Mouse (Mus musculus) bone marrow, adult 2 months (tissue): ENCODE measurements around the gene Gm16181. TPM values are rescaled to one million over a fixed set of nuclear protein-coding genes. Genes with fewer than 3 reads are reported as not detected.

Experiments
- H3K27ac ChIP-seq: fragments of 200-500 bp; 2 replicates; pipeline ENCODE4 v1.5.1; 2012; ENCODE audit warnings: low read depth, mild to moderate bottlenecking, control low read depth, inconsistent platforms, low read length; ENCODE audit not compliant: control insufficient read depth, poor library complexity, insufficient read depth
- H3K4me1 ChIP-seq: fragments of 200-500 bp; 2 replicates; pipeline ENCODE4 v1.6.1; 2011; ENCODE audit warnings: low read length; ENCODE audit not compliant: control insufficient read depth, insufficient read depth
- H3K4me3 ChIP-seq: fragments of 200-500 bp; replicated peaks from 2 replicates; pipeline ENCODE3; 2011; ENCODE audit warnings: mild to moderate bottlenecking, low read depth, low read length, control low read depth; ENCODE audit not compliant: control insufficient read depth
- CTCF ChIP-seq: fragments of 200-500 bp; IDR thresholded peaks from 2 replicates; pipeline ENCODE4 v1.5.1; 2011; ENCODE audit warnings: low read length, control low read depth; ENCODE audit not compliant: control insufficient read depth, insufficient read depth
- POLR2A ChIP-seq: fragments of 200-500 bp; IDR thresholded peaks from 2 replicates; pipeline ENCODE4 v1.6.1; 2011; ENCODE audit warnings: low read depth, mild to moderate bottlenecking, control low read depth, low read length, borderline replicate concordance; ENCODE audit not compliant: control insufficient read depth
- WGBS: fragments of 180-500 bp; shearing (Covaris S2); methylation state at CpG from one replicate; pipeline ENCODE4 v1.1.7; 2018; 5-methylcytosine and 5-hydroxymethylcytosine counted together
- polyA plus RNA-seq: library from polyadenylated mRNA; stranded (reverse); fragments of >200 nt; gene quantifications from 2 replicates; pipeline ENCODE4 v1.2.4, GENCODE M21; 2011; ENCODE audit warnings: low replicate concordance; ENCODE audit not compliant: missing spikeins, insufficient read depth, insufficient read length

The Gm16181 gene
- polyA plus RNA-seq, 1 experiment, result not detected

DNA sequence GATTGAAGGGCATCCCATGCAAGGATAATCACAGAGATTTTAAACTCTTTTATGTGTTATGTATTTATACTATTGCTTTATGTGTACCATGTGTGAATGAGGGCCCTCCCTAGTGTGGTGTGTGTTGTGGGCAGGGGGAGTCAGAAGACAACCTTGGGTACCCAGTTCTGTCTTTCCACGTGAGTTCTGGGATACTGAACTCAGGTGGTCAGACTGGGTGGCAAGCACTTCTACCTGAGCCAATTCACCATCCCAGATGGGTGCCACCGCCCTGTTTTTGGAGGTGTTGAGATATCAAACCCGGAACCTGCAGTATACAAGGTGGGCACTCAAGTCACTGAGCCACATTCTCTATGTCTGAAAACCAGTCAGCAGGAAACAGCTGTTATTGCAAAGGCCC lies 51.6 kb downstream of the Gm16181 start:
- Histone ChIP-seq H3K4me3 (no peak overlapping the region), H3K27ac (no peak overlapping the region), H3K4me1 (peaks cover 1% of the 10 kb centered on the region; the same call in 1 of the 2 replicates)
- TF ChIP-seq POLR2A (no peak), CTCF (no peak)
- WGBS, result 80% methylated on average over 3 of the region's 3 CpGs

Other genes starting within 250 kb of the Gm16181 start
- 1.9 TPM in 1 of 2 replicates, not detected in the other for gene Hspa1a, start 248.7 kb upstream of the Gm16181 start, polyA plus RNA-seq
- gene Hspa1l, start 248.1 kb upstream of the Gm16181 start, polyA plus RNA-seq, result not detected in 2 replicates
- 70.0 and 84.5 TPM in 2 replicates for gene Lsm2, start 239.0 kb upstream of the Gm16181 start, polyA plus RNA-seq
- 117 and 158 TPM in 2 replicates for gene Vars, start 219.8 kb upstream of the Gm16181 start, polyA plus RNA-seq
- 0.77 and 1.2 TPM in 2 replicates for gene Vwa7, start 204.3 kb upstream of the Gm16181 start, polyA plus RNA-seq
- gene Sapcd1, start 192.8 kb upstream of the Gm16181 start, polyA plus RNA-seq, result 18.9 and 31.7 TPM in 2 replicates
- 12.1 and 17.2 TPM in 2 replicates for gene Msh5, start 174.1 kb upstream of the Gm16181 start, polyA plus RNA-seq
- 76.2 and 141 TPM in 2 replicates for gene Clic1, start 170.9 kb upstream of the Gm16181 start, polyA plus RNA-seq
- 12.5 and 15.2 TPM in 2 replicates for gene Ddah2, start 161.8 kb upstream of the Gm16181 start, polyA plus RNA-seq
- gene Ly6g6c, start 155.4 kb upstream of the Gm16181 start, polyA plus RNA-seq, result 1.6 and 1.7 TPM in 2 replicates
- 16.5 and 35.6 TPM in 2 replicates for gene Mpig6b, start 154.7 kb upstream of the Gm16181 start, polyA plus RNA-seq
- 1.3 TPM in 1 of 2 replicates, not detected in the other for gene Ly6g6e, start 143.9 kb upstream of the Gm16181 start, polyA plus RNA-seq
- 9.2 and 26.2 TPM in 2 replicates for gene Ly6g6d, start 142.8 kb upstream of the Gm16181 start, polyA plus RNA-seq
- gene Ly6g6f, start 135.2 kb upstream of the Gm16181 start, polyA plus RNA-seq, result 14.3 and 53.1 TPM in 2 replicates
- 48.7 and 73.1 TPM in 2 replicates for gene Abhd16a, start 131.6 kb upstream of the Gm16181 start, polyA plus RNA-seq
- not detected in 2 replicates for gene Ly6g5c, start 112.6 kb upstream of the Gm16181 start, polyA plus RNA-seq
- 3.4 and 4.7 TPM in 2 replicates for gene Ly6g5b, start 105.4 kb upstream of the Gm16181 start, polyA plus RNA-seq
- 29.8 and 39.0 TPM in 2 replicates for gene Gpank1, start 99.4 kb upstream of the Gm16181 start, polyA plus RNA-seq
- 155 and 166 TPM in 2 replicates for gene Csnk2b, start 98.8 kb upstream of the Gm16181 start, polyA plus RNA-seq
- 6.8 and 20.2 TPM in 2 replicates for gene D17H6S53E, start 94.5 kb upstream of the Gm16181 start, polyA plus RNA-seq
- gene Apom, start 88.8 kb upstream of the Gm16181 start, polyA plus RNA-seq, result 6.0 TPM in 1 of 2 replicates, not detected in the other
- gene Bag6, start 85.7 kb upstream of the Gm16181 start, polyA plus RNA-seq, result 104 and 195 TPM in 2 replicates
- 208 and 214 TPM in 2 replicates for gene Prrc2a, start 55.9 kb upstream of the Gm16181 start, polyA plus RNA-seq
- gene Aif1, start 44.8 kb upstream of the Gm16181 start, polyA plus RNA-seq, result 48.9 and 51.7 TPM in 2 replicates
- gene Lst1, start 32.4 kb upstream of the Gm16181 start, polyA plus RNA-seq, result 50.4 and 139 TPM in 2 replicates
- gene Ltb, start 26.4 kb upstream of the Gm16181 start, polyA plus RNA-seq, result 38.6 and 66.2 TPM in 2 replicates
- gene Tnf, start 18.8 kb upstream of the Gm16181 start, polyA plus RNA-seq, result 3.2 and 7.4 TPM in 2 replicates
- 3.5 and 4.4 TPM in 2 replicates for gene Lta, start 15.5 kb upstream of the Gm16181 start, polyA plus RNA-seq
- gene Atp6v1g2, start 12.8 kb downstream of the Gm16181 start, polyA plus RNA-seq, result 4.1 and 9.9 TPM in 2 replicates
- gene Nfkbil1, start 15.0 kb downstream of the Gm16181 start, polyA plus RNA-seq, result 9.9 and 24.9 TPM in 2 replicates
- gene Ddx39b, start 20.9 kb downstream of the Gm16181 start, polyA plus RNA-seq, result 275 and 374 TPM in 2 replicates
- gene H2-D1, start 41.9 kb downstream of the Gm16181 start, polyA plus RNA-seq, result 399 and 727 TPM in 2 replicates
- gene H2-Q1, start 99.6 kb downstream of the Gm16181 start, polyA plus RNA-seq, result not detected in 2 replicates
- gene H2-Q2, start 121.4 kb downstream of the Gm16181 start, polyA plus RNA-seq, result not detected in 2 replicates
- 62.5 and 82.4 TPM in 2 replicates for gene H2-Q4, start 158.8 kb downstream of the Gm16181 start, polyA plus RNA-seq
- gene H2-Q6, start 204.0 kb downstream of the Gm16181 start, polyA plus RNA-seq, result 52.3 and 95.2 TPM in 2 replicates
- 43.9 and 101 TPM in 2 replicates for gene H2-Q7, start 218.3 kb downstream of the Gm16181 start, polyA plus RNA-seq
- gene H2-Q10, start 249.3 kb downstream of the Gm16181 start, polyA plus RNA-seq, result 28.2 and 68.7 TPM in 2 replicates